Mouse (Mus musculus): ENCODE measurements at regions not wholly inside any gene's neighbourhood (a gene's known extent, or its start where the extent isn't known, plus 50 kb on each side); places are given as distances from the start of the nearest gene placed in this dataset.

DNA sequence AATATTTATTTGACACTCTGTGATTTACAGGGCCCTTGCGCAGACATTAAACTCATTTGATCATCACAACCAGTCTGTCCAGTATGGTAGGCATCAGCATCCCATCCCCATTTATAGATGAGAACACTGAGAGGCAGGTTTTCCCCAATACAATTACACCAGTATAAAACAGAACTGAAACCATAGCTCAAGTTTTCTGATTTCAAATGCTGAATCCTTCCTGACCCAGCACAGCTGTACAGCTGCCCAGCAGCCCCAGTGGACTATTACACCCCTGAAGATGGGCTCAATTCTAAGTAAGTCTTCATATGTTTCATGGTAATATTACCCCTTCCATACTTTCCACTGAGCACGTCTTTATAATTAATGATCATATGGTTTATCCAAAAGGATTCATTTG, 352.3 kb downstream of the Synb start:
- Histone ChIP-seq H3K4me3 (ENCODE audit: insufficient read depth in 1 of 2, low read depth in 2 of 2, low read length in 2 of 2) (no peak overlapping the region), H3K9me3 (ENCODE audit: control insufficient read depth, low read length) (no peaks in the 10 kb centered on the region), H3K9ac (replicated peaks) (no peak overlapping the region), H3K36me3 (replicated peaks; ENCODE audit: control insufficient read depth, insufficient read depth, low read depth) (no peaks in the 10 kb centered on the region), H3K27me3 (ENCODE audit: control insufficient read depth, insufficient read depth, low read length) (no peaks in the 10 kb centered on the region), H3K4me1 (replicated peaks; ENCODE audit: control insufficient read depth in 2 of 2, insufficient read depth in 2 of 2, low read length in 1 of 2) (no peaks in the 10 kb centered on the region), H3K27ac (no peak overlapping the region), H3K4me2 (ENCODE audit: low read depth) (no peak overlapping the region)
- TF ChIP-seq CTCF (IDR thresholded peaks at IDR 0.05; ENCODE audit: low read depth): no peak
- TF ChIP-seq EP300 (IDR thresholded peaks at IDR 0.05; ENCODE audit: low read depth): no peak
- ATAC-seq (ENCODE audit: insufficient read depth) (no peak), DNase-seq (ENCODE audit: low read depth in 3 of 3, low spot score in 3 of 3) (no peak)
- WGBS (ENCODE audit: insufficient replicate concordance): 71% methylated on average over 2 of the region's 2 CpGs

GRCm38 (mm10) chr14:68941132-68941690, 352.9 kb downstream of the Synb start:
- H3K9ac ChIP-seq (replicated peaks): no peak overlapping the region
- WGBS (ENCODE audit: insufficient replicate concordance): 49% methylated on average over 7 of the region's 7 CpGs
- no peak overlapping the region for H3K4me2 ChIP-seq (ENCODE audit: low read depth)
- no peak for DNase-seq (ENCODE audit: low read depth in 3 of 3, low spot score in 3 of 3)
- no peaks in the 10 kb centered on the region for H3K4me1 ChIP-seq (replicated peaks; ENCODE audit: control insufficient read depth in 2 of 2, insufficient read depth in 2 of 2, low read length in 1 of 2)
- H3K9me3 ChIP-seq (ENCODE audit: control insufficient read depth, low read length): no peaks in the 10 kb centered on the region
- H3K27ac ChIP-seq: no peak overlapping the region
- no peak overlapping the region for H3K4me3 ChIP-seq (ENCODE audit: insufficient read depth in 1 of 2, low read depth in 2 of 2, low read length in 2 of 2)
- H3K27me3 ChIP-seq (ENCODE audit: control insufficient read depth, insufficient read depth, low read length): no peaks in the 10 kb centered on the region
- TF ChIP-seq CTCF (IDR thresholded peaks at IDR 0.05; ENCODE audit: low read depth) (no peak), EP300 (IDR thresholded peaks at IDR 0.05; ENCODE audit: low read depth) (no peak)
- H3K36me3 ChIP-seq (replicated peaks; ENCODE audit: control insufficient read depth, insufficient read depth, low read depth): no peaks in the 10 kb centered on the region
- no peak for ATAC-seq (ENCODE audit: insufficient read depth)

DNA sequence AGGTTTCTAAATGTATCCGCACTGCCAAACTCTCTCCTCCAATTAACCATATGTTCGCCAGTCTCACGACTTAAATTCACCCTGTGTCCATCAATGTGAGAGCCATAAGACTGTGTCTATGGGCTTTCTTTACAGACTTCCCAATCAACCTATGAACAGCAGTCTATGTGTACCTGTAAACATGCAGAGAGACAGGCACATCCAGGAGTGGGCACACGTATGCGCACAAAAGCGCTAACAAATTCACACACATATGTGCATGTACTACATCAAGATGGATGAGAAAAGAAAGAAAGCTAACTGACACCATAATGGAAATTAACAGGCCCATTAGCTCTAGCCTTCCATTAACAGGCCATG, 358.8 kb downstream of the Synb start:
- no peak for DNase-seq (ENCODE audit: low read depth in 3 of 3, low spot score in 3 of 3)
- 74% methylated on average over 6 of the region's 6 CpGs for WGBS (ENCODE audit: insufficient replicate concordance)
- no peak overlapping the region for H3K4me2 ChIP-seq (ENCODE audit: low read depth)

DNA sequence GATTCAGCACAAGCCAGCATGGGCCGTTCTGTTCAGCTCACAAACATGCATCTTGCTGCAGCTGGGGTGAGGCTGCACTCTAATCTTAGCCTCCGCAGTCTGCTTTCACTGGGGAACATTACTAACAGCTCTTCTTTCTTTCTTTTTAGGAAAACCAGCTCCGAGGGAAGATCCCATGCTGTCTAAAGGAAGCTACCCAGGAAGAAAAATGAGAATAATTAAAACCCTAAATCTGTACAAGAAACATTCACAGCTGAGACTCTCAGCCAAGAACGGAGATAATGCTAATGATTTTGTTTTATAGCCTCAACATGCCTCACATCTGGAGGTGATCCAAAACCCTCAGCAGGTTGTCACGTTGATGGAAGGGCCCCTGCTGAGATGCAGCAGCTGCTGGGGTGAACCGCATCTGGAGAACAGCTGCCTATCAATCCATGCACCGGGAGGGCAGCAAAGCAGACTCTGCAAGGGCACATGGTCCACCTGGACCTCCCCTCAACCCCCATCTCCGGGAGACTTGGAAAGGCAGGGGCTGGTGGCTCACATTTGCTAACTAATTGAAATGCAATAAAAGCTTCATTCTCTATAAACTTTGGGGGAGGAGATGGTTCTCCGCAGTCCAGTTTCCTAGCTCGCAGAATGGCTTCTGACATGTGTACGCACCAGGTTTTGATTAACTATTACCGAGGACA, 359.3 kb downstream of the Synb start:
- WGBS (ENCODE audit: insufficient replicate concordance): 40% methylated on average over 12 of the region's 12 CpGs
- Histone ChIP-seq H3K9ac (replicated peaks) (no peak overlapping the region), H3K36me3 (replicated peaks; ENCODE audit: control insufficient read depth, insufficient read depth, low read depth) (no peaks in the 10 kb centered on the region), H3K4me1 (replicated peaks; ENCODE audit: control insufficient read depth in 2 of 2, insufficient read depth in 2 of 2, low read length in 1 of 2) (no peaks in the 10 kb centered on the region), H3K27ac (no peak overlapping the region), H3K4me2 (ENCODE audit: low read depth) (no peak overlapping the region), H3K4me3 (ENCODE audit: insufficient read depth in 1 of 2, low read depth in 2 of 2, low read length in 2 of 2) (no peak overlapping the region), H3K27me3 (ENCODE audit: control insufficient read depth, insufficient read depth, low read length) (no peaks in the 10 kb centered on the region), H3K9me3 (ENCODE audit: control insufficient read depth, low read length) (no peaks in the 10 kb centered on the region)
- DNase-seq (ENCODE audit: low read depth in 3 of 3, low spot score in 3 of 3) (no peak), ATAC-seq (ENCODE audit: insufficient read depth) (no peak)
- TF ChIP-seq EP300 (IDR thresholded peaks at IDR 0.05; ENCODE audit: low read depth): no peak

More for the DNA sequence above, 358.8 kb downstream of the Synb start:
- Histone ChIP-seq H3K4me1 (replicated peaks; ENCODE audit: control insufficient read depth in 2 of 2, insufficient read depth in 2 of 2, low read length in 1 of 2) (no peaks in the 10 kb centered on the region), H3K9me3 (ENCODE audit: control insufficient read depth, low read length) (no peaks in the 10 kb centered on the region), H3K9ac (replicated peaks) (no peak overlapping the region), H3K36me3 (replicated peaks; ENCODE audit: control insufficient read depth, insufficient read depth, low read depth) (no peaks in the 10 kb centered on the region), H3K4me3 (ENCODE audit: insufficient read depth in 1 of 2, low read depth in 2 of 2, low read length in 2 of 2) (no peak overlapping the region), H3K27ac (no peak overlapping the region), H3K27me3 (ENCODE audit: control insufficient read depth, insufficient read depth, low read length) (no peaks in the 10 kb centered on the region)
- no peak for TF ChIP-seq CTCF (IDR thresholded peaks at IDR 0.05; ENCODE audit: low read depth)
- ATAC-seq (ENCODE audit: insufficient read depth): no peak

DNA sequence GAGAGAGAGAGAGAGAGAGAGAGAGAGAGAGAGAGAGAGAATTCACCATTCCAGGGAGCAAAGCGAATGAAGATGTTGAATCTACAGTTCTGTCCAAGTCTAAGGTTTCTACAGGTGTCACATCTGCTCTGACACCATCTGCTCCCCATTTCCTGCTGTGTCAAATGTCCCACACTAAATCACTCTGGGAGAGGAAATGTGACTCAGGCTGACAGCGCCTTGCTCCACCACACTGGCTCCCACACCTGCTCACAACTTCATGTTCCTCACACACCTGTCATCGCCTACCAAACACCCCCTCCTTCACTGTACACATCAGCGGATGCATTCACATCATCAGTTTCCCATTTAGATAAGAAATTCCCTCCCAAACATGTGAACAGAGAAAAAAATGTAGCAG, 366.3 kb downstream of the Synb start:
- DNase-seq (ENCODE audit: low read depth in 3 of 3, low spot score in 3 of 3) (no peak), ATAC-seq (ENCODE audit: insufficient read depth) (no peak)
- no peaks in the 10 kb centered on the region for H3K36me3 ChIP-seq (replicated peaks; ENCODE audit: control insufficient read depth, insufficient read depth, low read depth)
- H3K27ac ChIP-seq: no peak overlapping the region
- no peaks in the 10 kb centered on the region for H3K4me1 ChIP-seq (replicated peaks; ENCODE audit: control insufficient read depth in 2 of 2, insufficient read depth in 2 of 2, low read length in 1 of 2)
- H3K27me3 ChIP-seq (ENCODE audit: control insufficient read depth, insufficient read depth, low read length): no peaks in the 10 kb centered on the region
- no peak overlapping the region for H3K9ac ChIP-seq (replicated peaks)
- TF ChIP-seq EP300 (IDR thresholded peaks at IDR 0.05; ENCODE audit: low read depth) (no peak), CTCF (IDR thresholded peaks at IDR 0.05; ENCODE audit: low read depth) (no peak)
- 36% methylated on average over 4 of the region's 4 CpGs for WGBS (ENCODE audit: insufficient replicate concordance)
- no peaks in the 10 kb centered on the region for H3K9me3 ChIP-seq (ENCODE audit: control insufficient read depth, low read length)
- H3K4me3 ChIP-seq (ENCODE audit: insufficient read depth in 1 of 2, low read depth in 2 of 2, low read length in 2 of 2): no peak overlapping the region
- H3K4me2 ChIP-seq (ENCODE audit: low read depth): no peak overlapping the region
